Mouse (Mus musculus) heart, postnatal 0 days (tissue): Measurements from ENCODE around the gene Slc6a9.

ENCODE experiments used
- CTCF ChIP-seq: IDR thresholded peaks from 2 replicates; pipeline ENCODE4 v1.5.1; 2016; ENCODE audit warnings: antibody characterized with exemption, control low read depth, low read depth
- EP300 ChIP-seq: IDR thresholded peaks from 2 replicates; pipeline ENCODE4 v1.6.1; 2016; ENCODE audit warnings: antibody characterized with exemption, low read depth

GRCm38 (mm10) chr4:117836204-117836767 is 2.0 kb downstream of the Slc6a9 start:
- TF ChIP-seq CTCF, result no peak
- no peak for TF ChIP-seq EP300
